Mouse (Mus musculus) MEL (cell line): Measurements from ENCODE around the gene Cog3. TPM values are rescaled to one million over a fixed set of nuclear protein-coding genes. Genes with fewer than 3 reads are reported as not detected.

ENCODE experiments used
- DNase-seq: peaks from one replicate; pipeline ENCODE4 v3.0.0; 2011; ENCODE audit warnings: low read depth, low spot score
- H3K27ac ChIP-seq: 2 replicates; pipeline ENCODE4 v1.5.1; 2012; ENCODE audit warnings: low read depth, mild to moderate bottlenecking, control low read depth, low read length, moderate library complexity; ENCODE audit not compliant: control insufficient read depth
- H3K27me3 ChIP-seq, 2 experiments: fragments of 150-350 bp in 1 of 2; sonication (generic) in 1 of 2; 2 replicates each; pipeline ENCODE4 v1.6.1; 2012; ENCODE audit warnings: low read length in 2 of 2, mild to moderate bottlenecking in 2 of 2, improper control_type of control experiment in 1 of 2, moderate library complexity in 1 of 2; ENCODE audit not compliant: insufficient read depth in 2 of 2, control insufficient read depth in 1 of 2
- H3K36me3 ChIP-seq, 2 experiments: 2 replicates each; pipeline ENCODE4 v1.6.1; 2012 to 2014; ENCODE audit warnings: low read length in 2 of 2, improper control_type of control experiment in 1 of 2, inconsistent platforms in 1 of 2, mild to moderate bottlenecking in 1 of 2; ENCODE audit not compliant: insufficient read depth in 2 of 2, control insufficient read depth in 1 of 2
- H3K4me1 ChIP-seq, 2 experiments: fragments of 150-350 bp in 1 of 2; sonication (generic) in 1 of 2; 2 replicates each; pipeline ENCODE4 v1.6.1; 2012; ENCODE audit warnings: low read length in 2 of 2, improper control_type of control experiment in 1 of 2, mild to moderate bottlenecking in 1 of 2; ENCODE audit not compliant: insufficient read depth in 2 of 2, control insufficient read depth in 1 of 2
- H3K4me3 ChIP-seq, 2 experiments: fragments of 150-350 bp in 1 of 2; sonication (generic) in 1 of 2; 2 replicates each; pipeline ENCODE4 v1.5.1; 2012; ENCODE audit warnings: low read depth in 2 of 2, low read length in 2 of 2, mild to moderate bottlenecking in 2 of 2, moderate library complexity in 2 of 2, control low read depth in 1 of 2, improper control_type of control experiment in 1 of 2; ENCODE audit not compliant: control insufficient read depth in 1 of 2, insufficient read depth in 1 of 2
- H3K79me2 ChIP-seq: 2 replicates; pipeline ENCODE4 v1.6.1; 2012; ENCODE audit warnings: mild to moderate bottlenecking, low read length, moderate library complexity; ENCODE audit not compliant: control insufficient read depth, poor library complexity, insufficient read depth
- H3K9ac ChIP-seq: 2 replicates; pipeline ENCODE4 v1.6.1; 2012; ENCODE audit warnings: low read depth, mild to moderate bottlenecking, control low read depth, low read length, moderate library complexity; ENCODE audit not compliant: control insufficient read depth, poor library complexity, severe bottlenecking
- H3K9me3 ChIP-seq: fragments of 150-350 bp; sonication (generic); replicated peaks from 2 replicates; pipeline ENCODE4 v1.6.1; 2012; ENCODE audit warnings: mild to moderate bottlenecking, low read length, improper control_type of control experiment, moderate library complexity; ENCODE audit not compliant: insufficient read depth
- BHLHE40 ChIP-seq: IDR thresholded peaks from 2 replicates; pipeline ENCODE4 v1.6.1; 2012; ENCODE audit warnings: low read depth, mild to moderate bottlenecking, inconsistent platforms, low read length, improper control_type of control experiment, borderline replicate concordance
- CHD2 ChIP-seq: IDR thresholded peaks from 2 replicates; pipeline ENCODE4 v1.6.1; 2011; ENCODE audit warnings: low read length, improper control_type of control experiment
- CTCF ChIP-seq, 3 experiments: IDR thresholded peaks in 2 of 3; conservative IDR thresholded peaks in 1 of 3; 2 replicates each; pipeline ENCODE4 v1.5.1; 2011 to 2012; ENCODE audit warnings: low read length in 3 of 3, low read depth in 2 of 3, mild to moderate bottlenecking in 2 of 3, improper control_type of control experiment in 1 of 3, inconsistent platforms in 1 of 3, mixed read lengths in 1 of 3, moderate library complexity in 1 of 3; ENCODE audit not compliant: control insufficient read depth in 1 of 3, insufficient read depth in 1 of 3, poor library complexity in 1 of 3, severe bottlenecking in 1 of 3
- ETS1 ChIP-seq: IDR thresholded peaks from 2 replicates; pipeline ENCODE4 v1.6.1; 2012; ENCODE audit warnings: low read depth, mild to moderate bottlenecking, inconsistent platforms, low read length, improper control_type of control experiment, moderate library complexity
- HCFC1 ChIP-seq: IDR thresholded peaks from 2 replicates; pipeline ENCODE4 v1.6.1; 2012; ENCODE audit warnings: low read depth, mild to moderate bottlenecking, inconsistent platforms, low read length, improper control_type of control experiment, moderate library complexity
- JUND ChIP-seq: IDR thresholded peaks from 2 replicates; pipeline ENCODE4 v1.6.1; 2011; ENCODE audit warnings: low read depth, mild to moderate bottlenecking, improper control_type of control experiment, low read length
- MAX ChIP-seq: IDR thresholded peaks from 2 replicates; pipeline ENCODE4 v1.6.1; 2011; ENCODE audit warnings: low read length, improper control_type of control experiment
- MAZ ChIP-seq: IDR thresholded peaks from 2 replicates; pipeline ENCODE4 v1.6.1; 2012; ENCODE audit warnings: low read depth, mild to moderate bottlenecking, inconsistent platforms, low read length, improper control_type of control experiment
- MEF2A ChIP-seq: IDR thresholded peaks from 2 replicates; pipeline ENCODE4 v1.6.1; 2014; ENCODE audit warnings: low read depth, mild to moderate bottlenecking, inconsistent platforms, low read length, improper control_type of control experiment; ENCODE audit not compliant: poor library complexity, insufficient replicate concordance, severe bottlenecking; ENCODE audit errors: extremely low read depth
- MXI1 ChIP-seq: IDR thresholded peaks from 2 replicates; pipeline ENCODE4 v1.6.1; 2011; ENCODE audit warnings: mild to moderate bottlenecking, low read depth, low read length, improper control_type of control experiment
- MYB ChIP-seq: IDR thresholded peaks from 2 replicates; pipeline ENCODE4 v1.6.1; 2011; ENCODE audit warnings: mild to moderate bottlenecking, low read depth, low read length, improper control_type of control experiment
- MYC ChIP-seq: IDR thresholded peaks from 2 replicates; pipeline ENCODE4 v1.6.1; 2011; ENCODE audit warnings: low read depth, mild to moderate bottlenecking, low read length, improper control_type of control experiment, moderate library complexity
- POLR2AphosphoS5 ChIP-seq: IDR thresholded peaks from 2 replicates; pipeline ENCODE4 v1.6.1; 2012; ENCODE audit warnings: low read depth, borderline replicate concordance, mild to moderate bottlenecking, inconsistent platforms, low read length, moderate library complexity, mixed read lengths
- RAD21 ChIP-seq: IDR thresholded peaks from 2 replicates; pipeline ENCODE4 v1.6.1; 2011; ENCODE audit warnings: mild to moderate bottlenecking, low read depth, low read length, improper control_type of control experiment
- RCOR1 ChIP-seq: IDR thresholded peaks from 2 replicates; pipeline ENCODE4 v1.6.1; 2012; ENCODE audit warnings: low read depth, mild to moderate bottlenecking, inconsistent platforms, low read length, improper control_type of control experiment
- SMC3 ChIP-seq: IDR thresholded peaks from 2 replicates; pipeline ENCODE4 v1.6.1; 2011; ENCODE audit warnings: low read depth, low read length, improper control_type of control experiment
- TAL1 ChIP-seq: IDR thresholded peaks from 2 replicates; pipeline ENCODE4 v1.6.1; 2012; ENCODE audit warnings: mild to moderate bottlenecking, inconsistent platforms, low read length, moderate library complexity, mixed read lengths
- TBP ChIP-seq: IDR thresholded peaks from 2 replicates; pipeline ENCODE4 v1.8.0; 2011; ENCODE audit warnings: low read depth, low read length, improper control_type of control experiment
- USF2 ChIP-seq, 2 experiments: IDR thresholded peaks; 2 replicates each; pipeline ENCODE4 v1.6.1; 2011 to 2012; ENCODE audit warnings: improper control_type of control experiment in 2 of 2, low read length in 2 of 2, borderline replicate concordance in 1 of 2, inconsistent platforms in 1 of 2, low read depth in 1 of 2, mild to moderate bottlenecking in 1 of 2; ENCODE audit not compliant: insufficient read depth in 1 of 2
- ZNF384 ChIP-seq: IDR thresholded peaks from 2 replicates; pipeline ENCODE4 v1.6.1; 2012; ENCODE audit warnings: low read depth, mild to moderate bottlenecking, inconsistent platforms, low read length, improper control_type of control experiment
- polyA plus RNA-seq, 2 experiments: library from polyadenylated mRNA; stranded (reverse) in 1 of 2; unstranded in 1 of 2; fragments of >175 nt in 1 of 2; fragments of >200 nt in 1 of 2; gene quantifications; 2 replicates each; pipeline versions ENCODE4 v1.2.1 to v1.2.4; 2012; ENCODE audit warnings: low replicate concordance in 2 of 2, low read depth in 1 of 2; ENCODE audit not compliant: insufficient read length in 2 of 2, insufficient read depth in 1 of 2, missing spikeins in 1 of 2
- total RNA-seq: library from RNA; depleted of rRNA; stranded (reverse); fragments of 300-350 nt; gene quantifications from 2 replicates; pipeline ENCODE4 v1.2.3, GENCODE M21; 2012

Cog3 gene
- total and polyA plus RNA-seq, 3 experiments = 15.3 to 46.1 (median 16.7) TPM

DNA sequence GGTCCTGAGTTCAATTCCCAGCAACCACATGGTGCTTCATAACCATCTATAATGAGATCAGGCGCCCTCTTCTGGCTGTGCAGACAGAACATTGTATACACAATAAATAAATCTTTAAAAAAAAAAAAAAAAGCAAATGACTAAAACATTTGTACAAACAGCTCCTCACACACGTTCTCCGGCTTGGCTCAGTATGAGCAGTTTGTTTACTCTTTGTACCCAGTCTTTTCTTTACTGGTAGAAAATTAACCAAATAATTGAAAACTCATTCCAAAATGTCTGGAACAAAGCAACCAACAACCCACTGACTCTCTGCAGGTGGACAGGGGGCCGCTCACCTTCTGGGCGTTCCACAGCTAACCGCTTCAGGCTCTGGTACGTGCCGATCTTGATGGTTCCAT, 16.8 kb upstream of the Cog3 start:
- Histone ChIP-seq H3K4me1 (peaks cover 3 to 9% of the 10 kb centered on the region in 2 experiments; a peak in 2 of 4 replicates), H3K9me3 (no peaks in the 10 kb centered on the region), H3K4me3 (no peak overlapping the region), H3K27ac (no peak overlapping the region), H3K9ac (no peak overlapping the region), H3K36me3 (peaks cover 4 to 14% of the 10 kb centered on the region in 2 experiments; a peak in 3 of 4 replicates), H3K27me3 (no peaks in the 10 kb centered on the region), H3K79me2 (no peaks in the 10 kb centered on the region)
- TF ChIP-seq MAZ (no peak), BHLHE40 (no peak), CHD2 (no peak), ZNF384 (peak; percentile 93), USF2 (IDR thresholded peaks at IDR 0.05; ENCODE audit: borderline replicate concordance in 1 of 2, insufficient read depth in 1 of 2, low read depth in 1 of 2, low read length in 2 of 2) (no peak), MYB (no peak), MXI1 (no peak), POLR2AphosphoS5 (no peak), MYC (0 out of 2 replicates have a peak, but pooled peaks have one; percentile 57), HCFC1 (no peak), CTCF (IDR thresholded peaks at IDR 0.05 in 2 of 3, conservative IDR thresholded peaks at IDR 0.05 in 1 of 3; ENCODE audit: control insufficient read depth in 1 of 3, insufficient read depth in 1 of 3, low read depth in 2 of 3, low read length in 3 of 3, poor library complexity in 1 of 3, severe bottlenecking in 1 of 3) (peak in 2 of 3 experiments; percentile 2 to 35; a peak in 2 of 6 replicates), SMC3 (no peak; the same call in 1 of the 2 replicates), JUND (no peak), TBP (no peak), MAX (no peak), MEF2A (no peak)
- peak; percentile 56 for DNase-seq

DNA sequence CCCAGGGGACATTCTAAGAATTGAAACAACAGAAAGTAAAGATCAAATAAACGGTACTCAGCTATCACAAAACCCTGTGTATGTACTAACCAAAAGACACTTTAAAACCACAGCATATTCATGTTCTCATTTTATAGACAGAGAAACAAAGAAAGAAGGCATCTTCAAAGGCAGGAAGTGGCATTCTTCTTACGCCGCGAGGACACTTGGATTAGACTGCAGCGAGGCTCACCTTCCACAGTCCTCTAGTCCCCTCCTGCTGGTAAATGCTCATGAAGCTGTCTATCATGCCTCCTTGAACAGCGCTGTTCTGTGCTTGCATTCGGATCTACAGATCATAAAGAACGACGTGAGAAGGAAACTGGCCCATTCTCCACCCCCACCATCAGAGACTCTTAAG, 15.0 kb upstream of the Cog3 start:
- DNase-seq = no peak
- TF ChIP-seq MAX (no peak), RCOR1 (no peak), TAL1 (no peak), USF2 (IDR thresholded peaks at IDR 0.05; ENCODE audit: borderline replicate concordance in 1 of 2, insufficient read depth in 1 of 2, low read depth in 1 of 2, low read length in 2 of 2) (no peak), CHD2 (no peak), MYB (no peak), TBP (no peak), ETS1 (no peak), RAD21 (no peak), HCFC1 (no peak)
- peaks cover 4 to 16% of the 10 kb centered on the region in 2 experiments; a peak in 3 of 4 replicates for H3K36me3 ChIP-seq

More for the DNA sequence above, 15.0 kb upstream of the Cog3 start:
- H3K79me2 ChIP-seq = no peaks in the 10 kb centered on the region
- H3K27ac ChIP-seq = no peak overlapping the region
- no peak overlapping the region for H3K9ac ChIP-seq
- no peaks in the 10 kb centered on the region for H3K27me3 ChIP-seq
- H3K4me3 ChIP-seq = no peak overlapping the region
- no peaks in the 10 kb centered on the region for H3K9me3 ChIP-seq
- peaks cover 3 to 5% of the 10 kb centered on the region in 2 experiments; a peak in 2 of 4 replicates for H3K4me1 ChIP-seq
